Mouse (Mus musculus) intestine, embryonic 14.5 days (tissue): ENCODE results near the gene Axl. TPM values are rescaled to one million over a fixed set of nuclear protein-coding genes. Genes with fewer than 3 reads are reported as not detected.
"Not testable (repeated sequence)": the region's sequence is repeated elsewhere in the genome, so short reads cannot be mapped to it uniquely, and the experiment has no call there.

Source experiments
- ATAC-seq: fragments of 200-750 bp; cut with Nextera tagmentation; replicated peaks from 2 replicates; pipeline ENCODE4 v1.8.0; 2017; ENCODE audit warnings: low read depth, moderate number of reproducible peaks, moderate TSS enrichment, moderate library complexity; ENCODE audit not compliant: low FRiP score, low TSS enrichment
- DNase-seq: peaks from one replicate; pipeline ENCODE4 v3.0.0-alpha.2; 2018; ENCODE audit warnings: low spot score
- H3K27ac ChIP-seq: fragments of 300-500 bp; sonication (generic); 2 replicates; pipeline ENCODE4 v1.5.1; 2014; ENCODE audit warnings: low read depth, mild to moderate bottlenecking, control low read depth
- H3K27me3 ChIP-seq: fragments of 300-500 bp; sonication (generic); replicated peaks from 2 replicates; pipeline ENCODE4 v1.6.1; 2014; ENCODE audit warnings: low read length, control low read depth; ENCODE audit not compliant: control insufficient read depth, insufficient read depth
- H3K36me3 ChIP-seq: fragments of 300-500 bp; sonication (generic); 2 replicates; pipeline ENCODE4 v1.6.1; 2014; ENCODE audit warnings: low read length, control low read depth; ENCODE audit not compliant: control insufficient read depth, insufficient read depth
- H3K4me1 ChIP-seq: fragments of 300-500 bp; sonication (generic); replicated peaks from 2 replicates; pipeline ENCODE4 v1.6.1; 2014; ENCODE audit warnings: low read length, control low read depth, mixed read lengths; ENCODE audit not compliant: control insufficient read depth, insufficient read depth
- H3K4me2 ChIP-seq: fragments of 300-500 bp; sonication (generic); 2 replicates; pipeline ENCODE4 v1.6.1; 2014; ENCODE audit warnings: low read length
- H3K4me3 ChIP-seq: fragments of 300-500 bp; sonication (generic); 2 replicates; pipeline ENCODE4 v1.5.1; 2014; ENCODE audit warnings: low read depth, low read length, control low read depth, mixed read lengths
- H3K9ac ChIP-seq: fragments of 300-500 bp; sonication (generic); 2 replicates; pipeline ENCODE4 v1.6.1; 2014; ENCODE audit warnings: mild to moderate bottlenecking, low read length
- H3K9me3 ChIP-seq: fragments of 300-500 bp; sonication (generic); 2 replicates; pipeline ENCODE4 v1.6.1; 2016; ENCODE audit warnings: low read length, control low read depth; ENCODE audit not compliant: control insufficient read depth
- WGBS: fragments of 180-500 bp; shearing (Covaris S2); extraction: QIAGEN DNeasy Blood & Tissue Kit; methylation state at CpG from one replicate; pipeline ENCODE4 v1.1.7; 2014; 5-methylcytosine and 5-hydroxymethylcytosine counted together
- polyA plus RNA-seq: library from polyadenylated mRNA; unstranded; fragments of >200 nt; fragmentation: Nextera tagmentation; extraction: Ambion mirVana; gene quantifications from 2 replicates; pipeline ENCODE4 v1.2.1, GENCODE M21; 2014

Axl gene
- polyA plus RNA-seq, 1 experiment from 2014 or later, result 71.1 TPM

GRCm38 (mm10) chr7:25731294-25732055 lies 57.0 kb downstream of the Axl start:
- H3K4me3 ChIP-seq, result no peak overlapping the region
- peaks cover 100% of the 10 kb centered on the region for H3K36me3 ChIP-seq
- H3K4me1 ChIP-seq, result no peaks in the 10 kb centered on the region
- H3K27me3 ChIP-seq, result no peaks in the 10 kb centered on the region
- no peak overlapping the region for H3K27ac ChIP-seq
- WGBS, result 87% methylated on average over 8 of the region's 8 CpGs
- DNase-seq (no peak), ATAC-seq (no peak)
- no peaks in the 10 kb centered on the region for H3K9me3 ChIP-seq
- no peak overlapping the region for H3K9ac ChIP-seq
- H3K4me2 ChIP-seq, result no peak overlapping the region

GRCm38 (mm10) chr7:25729862-25730261 lies 58.6 kb downstream of the Axl start:
- WGBS, result 92% methylated on average over 2 of the region's 2 CpGs
- H3K4me2 ChIP-seq, result no peak overlapping the region
- peaks cover 100% of the 10 kb centered on the region for H3K36me3 ChIP-seq
- H3K4me3 ChIP-seq, result no peak overlapping the region
- no peaks in the 10 kb centered on the region for H3K9me3 ChIP-seq
- H3K9ac ChIP-seq, result no peak overlapping the region
- no peak overlapping the region for H3K27ac ChIP-seq
- no peaks in the 10 kb centered on the region for H3K4me1 ChIP-seq
- H3K27me3 ChIP-seq, result no peaks in the 10 kb centered on the region
- DNase-seq, result no peak
- ATAC-seq, result no peak

GRCm38 (mm10) chr7:25729396-25729795 lies 59.1 kb downstream of the Axl start:
- H3K27ac ChIP-seq, result no peak overlapping the region
- no peak; the same call in 1 of the 2 replicates for ATAC-seq

GRCm38 (mm10) chr7:25727800-25728199 lies 60.7 kb downstream of the Axl start:
- Histone ChIP-seq H3K27me3 (no peaks in the 10 kb centered on the region), H3K4me1 (no peaks in the 10 kb centered on the region), H3K27ac (no peak overlapping the region), H3K4me3 (no peak overlapping the region), H3K4me2 (no peak overlapping the region), H3K36me3 (peaks cover 100% of the 10 kb centered on the region), H3K9ac (no peak overlapping the region), H3K9me3 (no peaks in the 10 kb centered on the region)
- DNase-seq, result no peak
- ATAC-seq, result no peak
- 93% methylated on average over 5 of the region's 5 CpGs for WGBS

More at GRCm38 (mm10) chr7:25729396-25729795, 59.1 kb downstream of the Axl start:
- DNase-seq, result no peak
- H3K27me3 ChIP-seq, result no peaks in the 10 kb centered on the region
- no peaks in the 10 kb centered on the region for H3K4me1 ChIP-seq
- peaks cover 100% of the 10 kb centered on the region for H3K36me3 ChIP-seq
- WGBS, result 48% methylated on average over 2 of the region's 2 CpGs
- no peaks in the 10 kb centered on the region for H3K9me3 ChIP-seq
- H3K4me3 ChIP-seq, result no peak overlapping the region
- no peak overlapping the region for H3K9ac ChIP-seq
- no peak overlapping the region for H3K4me2 ChIP-seq

GRCm38 (mm10) chr7:25725886-25726285 lies 62.6 kb downstream of the Axl start:
- Histone ChIP-seq H3K4me1 (no peaks in the 10 kb centered on the region), H3K4me3 (no peak overlapping the region), H3K9me3 (no peaks in the 10 kb centered on the region), H3K27ac (no peak overlapping the region), H3K36me3 (peaks cover 97% of the 10 kb centered on the region), H3K9ac (no peak overlapping the region), H3K27me3 (no peaks in the 10 kb centered on the region), H3K4me2 (no peak overlapping the region)
- ATAC-seq (no peak), DNase-seq (no peak)
- WGBS, result 82% methylated on average over 19 of the region's 19 CpGs

GRCm38 (mm10) chr7:25721776-25722175 lies 66.7 kb downstream of the Axl start:
- not testable (repeated sequence) for H3K27ac ChIP-seq, H3K4me3 ChIP-seq, ATAC-seq, H3K4me2 ChIP-seq, H3K27me3 ChIP-seq, H3K9ac ChIP-seq, DNase-seq, H3K9me3 ChIP-seq
- H3K4me1 ChIP-seq, result peaks cover 15% of the 10 kb centered on the region
- H3K36me3 ChIP-seq, result peaks cover 62% of the 10 kb centered on the region

- Histone ChIP-seq H3K36me3 (peaks cover 60% of the 10 kb centered on the region), H3K27me3 (no peaks in the 10 kb centered on the region), H3K4me1 (peaks cover 15% of the 10 kb centered on the region), H3K9ac (no peak overlapping the region), H3K4me3 (no peak overlapping the region), H3K9me3 (no peaks in the 10 kb centered on the region), H3K4me2 (no peak overlapping the region), H3K27ac (no peak overlapping the region)
- no peak for DNase-seq
- no peak for ATAC-seq
- WGBS, result 81% methylated on average over 5 of the region's 5 CpGs
These were observed 67.7 kb downstream of the Axl start for GRCm38 (mm10) chr7:25720760-25721159.

GRCm38 (mm10) chr7:25719761-25720610 lies 68.5 kb downstream of the Axl start:
- Histone ChIP-seq H3K36me3 (peaks cover 60% of the 10 kb centered on the region), H3K4me2 (no peak overlapping the region), H3K27ac (no peak overlapping the region), H3K9ac (no peak overlapping the region), H3K9me3 (no peaks in the 10 kb centered on the region), H3K27me3 (no peaks in the 10 kb centered on the region), H3K4me3 (no peak overlapping the region), H3K4me1 (peaks cover 15% of the 10 kb centered on the region)
- 61% methylated on average over 10 of the region's 10 CpGs for WGBS
- peak; percentile 94 for DNase-seq
- ATAC-seq, result peak; percentile 47
